Mouse (Mus musculus) E14TG2a.4 (cell line): ENCODE data around the gene Rad54l2.

Experiments
- H3K27me3 ChIP-seq: 2 replicates; pipeline ENCODE4 v1.6.1; 2014; ENCODE audit warnings: low read length, control low read depth; ENCODE audit not compliant: insufficient read depth
- H3K36me3 ChIP-seq: 2 replicates; pipeline ENCODE4 v1.6.1; 2014; ENCODE audit warnings: low read length, control low read depth; ENCODE audit not compliant: insufficient read depth
- H3K4me1 ChIP-seq: replicated peaks from 2 replicates; pipeline ENCODE4 v1.6.1; 2014; ENCODE audit warnings: low read depth, low read length, control low read depth
- H3K4me3 ChIP-seq: replicated peaks from 2 replicates; pipeline ENCODE4 v1.5.1; 2014; ENCODE audit warnings: mild to moderate bottlenecking, low read length
- H3K9me3 ChIP-seq: 2 replicates; pipeline ENCODE4 v1.6.1; 2014; ENCODE audit warnings: low read length, control low read depth
- NANOG ChIP-seq: IDR thresholded peaks from 2 replicates; pipeline ENCODE4 v1.6.1; 2014; ENCODE audit warnings: borderline replicate concordance, low read length, mixed read lengths

Rad54l2 gene

DNA sequence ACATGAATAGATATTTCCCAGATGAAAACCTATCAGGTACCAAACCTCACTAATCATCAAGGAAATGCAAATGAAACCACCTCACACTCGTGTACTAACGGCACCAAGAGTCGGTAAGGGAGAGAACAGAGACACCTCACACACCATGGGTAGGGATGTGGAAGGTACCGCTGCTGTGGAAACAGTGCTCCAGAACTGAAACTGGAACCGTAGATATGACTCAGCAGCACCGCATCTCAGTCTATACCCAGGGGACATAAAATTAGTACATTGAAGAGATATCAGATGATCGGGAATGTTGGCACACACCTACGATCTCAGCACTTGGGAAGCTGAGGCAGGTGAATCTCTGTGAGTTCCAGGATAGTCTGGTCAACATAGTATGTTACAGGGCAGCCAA lies 150.8 kb downstream of the Rad54l2 start:
- no peak overlapping the region for H3K4me3 ChIP-seq
- 0 out of 2 replicates have a peak, but pooled peaks cover 5% of the 10 kb centered on the region for H3K27me3 ChIP-seq
- TF ChIP-seq NANOG = no peak
- no peaks in the 10 kb centered on the region for H3K9me3 ChIP-seq
- H3K4me1 ChIP-seq = peaks cover 4% of the 10 kb centered on the region; the same call in 1 of the 2 replicates
- no peaks in the 10 kb centered on the region for H3K36me3 ChIP-seq
